Mouse (Mus musculus) bone marrow, adult 2 months (tissue): Measurements from ENCODE around the gene Ndufa13.

Experiments
- CTCF ChIP-seq: fragments of 200-500 bp; IDR thresholded peaks from 2 replicates; pipeline ENCODE4 v1.5.1; 2011; ENCODE audit warnings: low read length, control low read depth; ENCODE audit not compliant: control insufficient read depth, insufficient read depth
- POLR2A ChIP-seq: fragments of 200-500 bp; IDR thresholded peaks from 2 replicates; pipeline ENCODE4 v1.6.1; 2011; ENCODE audit warnings: low read depth, mild to moderate bottlenecking, control low read depth, low read length, borderline replicate concordance; ENCODE audit not compliant: control insufficient read depth

- TF ChIP-seq CTCF (no peak), POLR2A (no peak)
Observed at GRCm38 (mm10) chr8:69906260-69906659, 3.9 kb upstream of the Ndufa13 start.
